Mouse (Mus musculus) neural tube, embryonic 12.5 days (tissue): ENCODE data around the gene Fat3. TPM values are rescaled to one million over a fixed set of nuclear protein-coding genes. Genes with fewer than 3 reads are reported as not detected.

Experiments
- ATAC-seq: fragments of 200-750 bp; cut with Nextera tagmentation; 2 replicates; pipeline ENCODE4 v1.8.0; 2017; ENCODE audit warnings: low read depth, mild to moderate bottlenecking, moderate TSS enrichment, moderate library complexity; ENCODE audit not compliant: low FRiP score
- H3K27ac ChIP-seq: fragments of 300-500 bp; sonication (generic); 2 replicates; pipeline ENCODE4 v1.5.1; 2016
- H3K27me3 ChIP-seq: fragments of 300-500 bp; sonication (generic); replicated peaks from 2 replicates; pipeline ENCODE4 v1.6.1; 2016; ENCODE audit warnings: mild to moderate bottlenecking
- H3K36me3 ChIP-seq: fragments of 300-500 bp; sonication (generic); 2 replicates; pipeline ENCODE4 v1.6.1; 2016; ENCODE audit warnings: mild to moderate bottlenecking
- H3K4me1 ChIP-seq: fragments of 300-500 bp; sonication (generic); 2 replicates; pipeline ENCODE4 v1.6.1; 2016
- H3K4me2 ChIP-seq: fragments of 300-500 bp; sonication (generic); replicated peaks from 2 replicates; pipeline ENCODE4 v1.6.1; 2016; ENCODE audit warnings: mild to moderate bottlenecking
- H3K4me3 ChIP-seq: fragments of 300-500 bp; sonication (generic); 2 replicates; pipeline ENCODE4 v1.5.1; 2016
- H3K9ac ChIP-seq: fragments of 300-500 bp; sonication (generic); 2 replicates; pipeline ENCODE4 v1.6.1; 2016; ENCODE audit warnings: mild to moderate bottlenecking
- H3K9me3 ChIP-seq: fragments of 300-500 bp; sonication (generic); 2 replicates; pipeline ENCODE4 v1.6.1; 2016; ENCODE audit warnings: mild to moderate bottlenecking
- WGBS: fragments of 180-500 bp; shearing (Covaris S2); methylation state at CpG from one replicate; pipeline ENCODE4 v1.1.7; 2016; 5-methylcytosine and 5-hydroxymethylcytosine counted together
- polyA plus RNA-seq: library from polyadenylated mRNA; unstranded; fragments of >200 nt; fragmentation: Nextera tagmentation; extraction: Ambion mirVana; gene quantifications from 2 replicates; pipeline ENCODE4 v1.2.1, GENCODE M21; 2016

Gene Fat3
- polyA plus RNA-seq, 1 experiment from 2014 or later, result 12.2 TPM

DNA sequence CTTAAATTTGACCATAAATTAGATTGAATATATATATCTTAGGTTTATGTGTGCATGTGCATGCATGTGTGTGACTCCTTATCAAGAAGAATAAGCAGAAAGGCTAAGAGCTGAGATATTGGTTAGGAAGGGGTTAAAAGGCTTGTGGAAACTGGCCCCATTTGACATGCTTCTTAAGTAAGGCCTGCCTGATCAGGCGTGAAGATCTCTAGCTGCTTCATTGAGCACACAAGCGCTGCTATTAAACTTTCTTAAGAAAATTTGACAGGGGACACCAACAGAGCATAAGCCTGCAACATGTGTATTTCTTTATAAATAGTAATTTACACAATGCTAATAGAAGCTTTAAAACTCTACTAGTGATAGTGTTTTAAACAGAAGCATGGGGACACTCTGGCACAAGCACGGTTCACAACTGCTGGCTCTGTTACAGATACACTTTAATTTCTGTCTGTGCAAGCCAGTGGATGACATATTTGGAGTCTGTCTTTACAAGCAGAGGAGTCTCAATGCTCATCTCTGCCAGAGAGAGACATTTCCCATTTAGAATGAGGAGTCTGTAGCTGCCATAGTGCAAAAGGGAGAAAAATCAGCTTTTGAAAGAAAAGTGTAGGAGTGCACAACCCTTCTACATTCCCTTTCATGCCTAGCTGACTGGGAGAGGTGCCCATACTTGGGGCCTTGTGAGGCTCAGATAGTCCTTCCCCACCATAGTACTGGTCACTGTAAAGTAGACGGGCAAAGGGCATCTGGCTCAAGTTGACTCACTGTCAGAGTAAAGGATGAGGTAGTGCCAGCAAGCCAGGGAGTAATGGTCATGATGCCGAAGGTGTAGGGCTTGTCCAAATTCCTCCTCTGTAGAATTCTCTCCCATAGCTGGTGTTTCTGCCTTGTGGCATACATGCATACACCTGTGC lies 408.8 kb downstream of the Fat3 start:
- H3K9me3 ChIP-seq, result no peaks in the 10 kb centered on the region
- H3K27me3 ChIP-seq, result no peaks in the 10 kb centered on the region
- 22% methylated on average over 5 of the region's 5 CpGs for WGBS
- no peak overlapping the region for H3K27ac ChIP-seq
- ATAC-seq, result peak; percentile 30; the same call in 1 of the 2 replicates
- no peak overlapping the region for H3K9ac ChIP-seq
- no peak overlapping the region for H3K4me3 ChIP-seq
- no peak overlapping the region for H3K4me2 ChIP-seq
- no peaks in the 10 kb centered on the region for H3K36me3 ChIP-seq
- peaks cover 10% of the 10 kb centered on the region; the same call in 1 of the 2 replicates for H3K4me1 ChIP-seq

- 28% methylated on average over 2 of the region's 2 CpGs for WGBS
Observed at GRCm38 (mm10) chr9:16079292-16079691, 421.8 kb downstream of the Fat3 start.

GRCm38 (mm10) chr9:16074664-16075063 lies 426.4 kb downstream of the Fat3 start:
- no peak overlapping the region for H3K27ac ChIP-seq
- no peak overlapping the region for H3K9ac ChIP-seq
- no peaks in the 10 kb centered on the region for H3K9me3 ChIP-seq
- H3K4me1 ChIP-seq, result peaks cover 16% of the 10 kb centered on the region
- WGBS, result 26% methylated on average over 2 of the region's 2 CpGs
- no peak for ATAC-seq
- no peaks in the 10 kb centered on the region for H3K27me3 ChIP-seq
- no peak overlapping the region for H3K4me2 ChIP-seq
- no peaks in the 10 kb centered on the region for H3K36me3 ChIP-seq
- no peak overlapping the region for H3K4me3 ChIP-seq

More at GRCm38 (mm10) chr9:16079292-16079691, 421.8 kb downstream of the Fat3 start:
- Histone ChIP-seq H3K9me3 (no peaks in the 10 kb centered on the region), H3K4me3 (no peak overlapping the region), H3K4me2 (no peak overlapping the region), H3K27ac (0 out of 2 replicates have a peak overlapping the region, but pooled peaks have one; percentile 32), H3K9ac (no peak overlapping the region), H3K27me3 (no peaks in the 10 kb centered on the region), H3K4me1 (peaks cover 20% of the 10 kb centered on the region), H3K36me3 (no peaks in the 10 kb centered on the region)
- no peak for ATAC-seq

DNA sequence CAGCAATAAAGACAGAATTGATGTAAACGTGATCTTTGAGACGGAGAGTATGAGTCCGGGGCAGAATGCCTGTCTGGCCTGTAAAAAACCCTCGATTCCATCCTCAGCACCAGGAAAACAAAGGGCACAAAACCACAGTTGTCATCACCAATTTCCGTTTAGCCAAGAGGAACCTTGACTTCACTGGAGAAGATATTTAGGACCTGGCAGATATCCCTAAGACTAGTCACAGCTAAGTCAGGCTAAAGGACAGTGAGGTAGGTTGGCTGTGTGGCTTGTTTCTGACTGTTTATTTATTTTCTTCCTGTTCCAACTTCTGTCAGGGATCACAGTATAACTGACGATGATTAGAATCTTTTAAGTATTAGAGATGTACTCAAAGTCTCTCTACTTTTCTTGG lies 427.0 kb downstream of the Fat3 start:
- H3K4me3 ChIP-seq, result no peak overlapping the region
- ATAC-seq, result no peak
- H3K4me1 ChIP-seq, result peaks cover 10% of the 10 kb centered on the region; the same call in 1 of the 2 replicates
- H3K36me3 ChIP-seq, result no peaks in the 10 kb centered on the region
- 49% methylated on average over 6 of the region's 6 CpGs for WGBS
- no peak overlapping the region for H3K27ac ChIP-seq
- H3K27me3 ChIP-seq, result no peaks in the 10 kb centered on the region
- H3K9me3 ChIP-seq, result no peaks in the 10 kb centered on the region
- no peak overlapping the region for H3K4me2 ChIP-seq
- H3K9ac ChIP-seq, result no peak overlapping the region

- no peaks in the 10 kb centered on the region for H3K4me1 ChIP-seq
- H3K27ac ChIP-seq, result no peak overlapping the region
- H3K4me3 ChIP-seq, result no peak overlapping the region
- H3K4me2 ChIP-seq, result no peak overlapping the region
- H3K36me3 ChIP-seq, result no peaks in the 10 kb centered on the region
- H3K27me3 ChIP-seq, result no peaks in the 10 kb centered on the region
- no peak for ATAC-seq
- 61% methylated on average over 4 of the region's 4 CpGs for WGBS
- no peaks in the 10 kb centered on the region for H3K9me3 ChIP-seq
- no peak overlapping the region for H3K9ac ChIP-seq
Observed at GRCm38 (mm10) chr9:16063447-16063846, 437.6 kb downstream of the Fat3 start.

DNA sequence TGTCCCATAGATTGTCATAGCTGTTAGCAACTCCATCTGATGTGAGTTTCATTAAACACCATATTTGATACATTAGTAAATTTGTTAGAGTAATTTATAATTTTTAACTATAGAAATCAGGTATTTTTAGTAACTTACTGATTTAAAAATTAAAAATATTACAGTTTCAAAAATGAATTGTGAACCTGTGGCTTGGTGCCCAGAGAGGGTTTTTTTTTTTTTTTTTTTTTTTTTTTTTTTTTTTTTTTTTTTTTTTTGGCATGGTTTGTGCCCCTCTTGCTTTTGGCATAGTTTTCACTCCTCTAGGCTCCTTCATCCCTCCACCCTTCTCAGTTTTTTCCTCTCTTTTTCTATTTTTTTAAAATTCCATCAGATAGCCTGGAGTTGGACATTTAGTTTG lies 438.6 kb downstream of the Fat3 start:
- no peaks in the 10 kb centered on the region for H3K27me3 ChIP-seq

GRCm38 (mm10) chr9:16046686-16047085 lies 454.4 kb downstream of the Fat3 start:
- Histone ChIP-seq H3K27ac (no peak overlapping the region), H3K4me1 (no peaks in the 10 kb centered on the region), H3K4me3 (no peak overlapping the region), H3K9me3 (no peaks in the 10 kb centered on the region), H3K4me2 (no peak overlapping the region), H3K27me3 (no peaks in the 10 kb centered on the region), H3K9ac (no peak overlapping the region), H3K36me3 (no peaks in the 10 kb centered on the region)
- no peak for ATAC-seq
- 91% methylated on average over 2 of the region's 2 CpGs for WGBS

More for the DNA sequence above, 438.6 kb downstream of the Fat3 start:
- no peak overlapping the region for H3K27ac ChIP-seq
- no peak overlapping the region for H3K4me2 ChIP-seq
- H3K9ac ChIP-seq, result no peak overlapping the region
- ATAC-seq, result no peak
- H3K4me1 ChIP-seq, result no peaks in the 10 kb centered on the region
- no peaks in the 10 kb centered on the region for H3K36me3 ChIP-seq
- H3K4me3 ChIP-seq, result no peak overlapping the region
- no peaks in the 10 kb centered on the region for H3K9me3 ChIP-seq

- H3K4me2 ChIP-seq, result no peak overlapping the region
- no peak for ATAC-seq
- no peak overlapping the region for H3K9ac ChIP-seq
- no peak overlapping the region for H3K4me3 ChIP-seq
- WGBS, result 43% methylated on average over 3 of the region's 3 CpGs
- H3K27me3 ChIP-seq, result no peaks in the 10 kb centered on the region
- no peaks in the 10 kb centered on the region for H3K36me3 ChIP-seq
- H3K27ac ChIP-seq, result no peak overlapping the region
- no peaks in the 10 kb centered on the region for H3K9me3 ChIP-seq
- no peaks in the 10 kb centered on the region for H3K4me1 ChIP-seq
Observed at GRCm38 (mm10) chr9:16037375-16037774, 463.7 kb downstream of the Fat3 start.

DNA sequence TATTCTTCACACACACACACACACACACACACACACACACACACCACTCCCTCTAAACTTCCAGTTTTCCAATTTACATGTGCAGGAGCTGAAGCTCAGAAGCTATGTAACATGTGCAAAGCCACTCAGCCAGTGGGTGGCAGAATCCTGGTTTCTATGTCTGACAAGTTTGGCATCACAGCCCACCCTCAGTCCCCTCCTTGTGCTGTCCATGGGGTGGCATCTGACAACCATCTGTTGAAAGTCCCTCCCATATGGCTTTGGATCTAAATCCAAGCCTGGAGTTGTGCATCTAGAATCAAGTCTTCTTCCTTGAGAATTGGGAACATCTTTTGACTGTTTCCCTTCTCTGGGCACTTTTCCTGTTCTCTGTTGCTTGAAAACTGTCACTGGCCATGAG lies 464.7 kb downstream of the Fat3 start:
- Histone ChIP-seq H3K9me3 (no peaks in the 10 kb centered on the region), H3K4me3 (no peak overlapping the region), H3K9ac (no peak overlapping the region), H3K4me1 (no peaks in the 10 kb centered on the region), H3K27me3 (no peaks in the 10 kb centered on the region), H3K27ac (no peak overlapping the region), H3K4me2 (no peak overlapping the region), H3K36me3 (no peaks in the 10 kb centered on the region)
- no peak for ATAC-seq

DNA sequence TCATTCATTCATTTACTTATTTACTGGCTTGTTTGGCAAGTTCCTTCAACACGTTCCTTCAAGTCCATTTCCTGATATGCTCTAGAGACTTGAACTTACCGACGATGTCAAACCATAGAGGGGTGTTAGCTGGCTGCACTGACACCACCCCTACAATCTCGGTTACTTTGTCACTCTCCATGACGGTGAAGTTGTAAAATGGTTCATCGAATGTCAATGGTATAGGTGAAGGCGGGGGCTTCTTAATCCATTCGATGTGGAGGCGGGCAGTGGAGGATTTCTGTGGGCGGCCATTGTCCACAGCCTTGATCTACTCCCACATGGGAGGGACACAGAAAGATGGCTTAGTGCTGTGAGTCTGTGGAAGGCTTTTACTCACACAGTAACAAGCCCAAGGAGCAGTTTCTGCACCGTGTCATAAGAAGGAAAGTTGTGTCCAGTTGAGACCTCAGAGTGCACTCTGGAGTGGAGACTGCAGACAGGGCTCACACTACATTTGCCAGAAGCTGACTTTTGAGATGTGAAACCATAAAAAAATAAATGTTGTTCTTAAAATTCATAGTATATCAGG lies 471.3 kb downstream of the Fat3 start:
- H3K9me3 ChIP-seq, result no peaks in the 10 kb centered on the region
- H3K4me2 ChIP-seq, result no peak overlapping the region
- H3K27ac ChIP-seq, result no peak overlapping the region
- WGBS, result 73% methylated on average over 11 of the region's 11 CpGs
- H3K4me3 ChIP-seq, result no peak overlapping the region
- ATAC-seq, result no peak
- no peaks in the 10 kb centered on the region for H3K27me3 ChIP-seq
- 0 out of 2 replicates have a peak, but pooled peaks cover 2% of the 10 kb centered on the region for H3K36me3 ChIP-seq
- peaks cover 5% of the 10 kb centered on the region; the same call in 1 of the 2 replicates for H3K4me1 ChIP-seq
- no peak overlapping the region for H3K9ac ChIP-seq

- no peak overlapping the region for H3K4me3 ChIP-seq
- H3K9me3 ChIP-seq, result no peaks in the 10 kb centered on the region
- no peak overlapping the region for H3K4me2 ChIP-seq
- no peak overlapping the region for H3K27ac ChIP-seq
- no peak overlapping the region for H3K9ac ChIP-seq
- 79% methylated on average over 4 of the region's 4 CpGs for WGBS
- ATAC-seq, result no peak
- H3K27me3 ChIP-seq, result no peaks in the 10 kb centered on the region
- H3K36me3 ChIP-seq, result 0 out of 2 replicates have a peak, but pooled peaks cover 2% of the 10 kb centered on the region
- peaks cover 5% of the 10 kb centered on the region; the same call in 1 of the 2 replicates for H3K4me1 ChIP-seq
Observed at GRCm38 (mm10) chr9:16029066-16029465, 472.0 kb downstream of the Fat3 start.

- ATAC-seq, result no peak
- H3K27ac ChIP-seq, result no peak overlapping the region
- no peaks in the 10 kb centered on the region for H3K9me3 ChIP-seq
- H3K4me3 ChIP-seq, result no peak overlapping the region
- no peak overlapping the region for H3K4me2 ChIP-seq
- H3K36me3 ChIP-seq, result 0 out of 2 replicates have a peak, but pooled peaks cover 2% of the 10 kb centered on the region
- H3K9ac ChIP-seq, result no peak overlapping the region
- no peaks in the 10 kb centered on the region for H3K27me3 ChIP-seq
- peaks cover 5% of the 10 kb centered on the region; the same call in 1 of the 2 replicates for H3K4me1 ChIP-seq
- 53% methylated on average over 4 of the region's 4 CpGs for WGBS
Observed at GRCm38 (mm10) chr9:16028394-16028911, 472.6 kb downstream of the Fat3 start.
